Mouse (Mus musculus) fibroblast of lung, adult 2 months (primary cell): Measurements from ENCODE around the gene Zdhhc16.
"Not testable (repeated sequence)": the region's sequence is repeated elsewhere in the genome, so short reads cannot be mapped to it uniquely, and the experiment has no call there.

Experiments used
- DNase-seq: peaks from one replicate; pipeline ENCODE4 v3.0.0-alpha.2; 2011; ENCODE audit warnings: low read depth

The Zdhhc16 gene

DNA sequence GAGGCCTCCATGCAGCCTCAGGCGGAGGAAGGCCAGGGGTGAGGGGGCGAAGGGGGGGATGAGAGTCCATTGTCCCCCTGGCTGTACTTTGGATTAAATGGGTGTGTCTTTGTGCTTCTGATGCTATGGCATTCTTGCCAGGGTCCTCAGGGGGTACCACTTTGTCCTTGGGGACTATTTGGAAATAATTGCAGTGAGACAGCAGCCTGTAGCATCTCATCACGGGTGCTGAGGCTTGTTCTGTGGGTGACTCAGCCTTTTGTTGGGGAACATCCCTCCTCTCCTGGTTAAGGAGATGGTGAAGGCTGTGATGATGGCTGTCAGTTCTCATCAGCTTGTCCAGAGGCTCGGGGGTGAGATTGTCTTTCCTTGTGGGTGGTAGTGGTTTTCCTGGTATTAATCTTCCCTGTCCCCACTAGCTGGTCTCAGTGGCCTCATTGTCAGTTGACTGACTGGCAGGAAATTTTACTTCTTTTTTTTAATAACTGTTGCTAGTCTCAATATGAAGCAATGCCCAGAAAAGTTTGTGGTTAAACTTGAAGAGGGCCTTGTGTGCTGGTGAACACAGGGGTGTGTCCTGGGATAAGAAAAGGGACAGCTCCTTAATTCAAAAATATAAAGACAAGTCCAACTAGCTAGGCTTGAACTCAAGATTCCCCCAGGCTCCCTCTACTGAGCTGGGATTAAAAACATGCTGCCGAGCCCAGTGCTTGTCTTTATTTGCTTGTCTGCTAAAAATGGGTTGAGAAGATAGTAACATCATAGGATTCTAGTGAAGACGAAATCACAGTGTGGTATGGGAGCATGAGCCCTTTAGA lies 19.3 kb upstream of the Zdhhc16 start:
- DNase-seq = no peak

DNA sequence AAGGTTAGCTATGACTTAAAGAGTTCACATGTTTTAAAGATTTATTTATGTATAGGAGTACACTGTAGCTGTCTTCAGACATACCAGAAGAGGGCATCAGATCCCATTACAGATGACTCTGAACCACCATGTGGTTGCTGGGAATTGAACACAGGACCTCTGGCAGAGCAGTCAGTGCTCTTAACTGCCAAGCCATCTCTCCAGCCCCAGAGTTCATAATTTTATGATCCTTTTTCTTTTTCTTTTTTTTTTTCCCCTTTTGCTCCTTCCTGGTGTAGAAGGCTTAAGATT lies 18.7 kb upstream of the Zdhhc16 start:
- DNase-seq = not testable (repeated sequence)

DNA sequence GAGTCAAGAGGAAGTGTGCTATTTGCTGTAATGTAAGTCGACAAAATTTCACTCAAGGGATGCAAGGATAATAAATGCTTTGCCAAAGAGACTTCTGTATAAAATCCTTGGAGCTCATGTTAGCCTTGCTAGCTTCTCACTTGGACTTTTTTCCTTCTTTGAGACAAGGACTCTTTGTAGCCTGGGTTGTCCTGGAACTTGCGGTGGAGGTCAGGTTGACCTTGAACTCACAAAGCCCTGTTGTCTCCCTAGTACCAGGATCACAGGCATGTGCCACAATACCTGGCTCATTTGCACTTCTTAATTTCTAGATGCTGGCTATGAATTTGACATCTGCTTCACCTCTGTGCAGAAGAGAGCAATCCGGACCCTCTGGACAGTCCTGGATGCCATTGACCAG lies 18.0 kb upstream of the Zdhhc16 start:
- no peak for DNase-seq

GRCm38 (mm10) chr19:41916853-41917252 lies 16.4 kb upstream of the Zdhhc16 start:
- no peak for DNase-seq

DNA sequence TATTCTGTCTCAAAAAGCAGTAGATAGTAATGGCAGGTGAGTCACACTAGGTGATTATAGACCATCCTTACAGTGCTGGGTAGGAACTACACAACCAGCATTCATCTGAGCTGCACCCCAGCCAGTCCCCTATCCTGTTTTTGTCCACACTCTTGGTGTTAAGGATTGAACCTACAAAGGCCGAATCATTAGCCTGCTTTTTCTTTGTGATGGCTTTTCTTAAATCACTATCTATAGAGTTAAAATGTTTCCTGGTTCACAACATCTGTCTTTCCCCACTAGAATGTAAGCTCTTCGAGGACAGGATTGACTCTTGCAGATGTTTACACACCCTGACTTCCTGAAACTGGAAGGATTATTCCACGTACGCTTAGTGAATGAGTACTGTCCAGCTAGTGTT lies 13.8 kb upstream of the Zdhhc16 start:
- no peak for DNase-seq

DNA sequence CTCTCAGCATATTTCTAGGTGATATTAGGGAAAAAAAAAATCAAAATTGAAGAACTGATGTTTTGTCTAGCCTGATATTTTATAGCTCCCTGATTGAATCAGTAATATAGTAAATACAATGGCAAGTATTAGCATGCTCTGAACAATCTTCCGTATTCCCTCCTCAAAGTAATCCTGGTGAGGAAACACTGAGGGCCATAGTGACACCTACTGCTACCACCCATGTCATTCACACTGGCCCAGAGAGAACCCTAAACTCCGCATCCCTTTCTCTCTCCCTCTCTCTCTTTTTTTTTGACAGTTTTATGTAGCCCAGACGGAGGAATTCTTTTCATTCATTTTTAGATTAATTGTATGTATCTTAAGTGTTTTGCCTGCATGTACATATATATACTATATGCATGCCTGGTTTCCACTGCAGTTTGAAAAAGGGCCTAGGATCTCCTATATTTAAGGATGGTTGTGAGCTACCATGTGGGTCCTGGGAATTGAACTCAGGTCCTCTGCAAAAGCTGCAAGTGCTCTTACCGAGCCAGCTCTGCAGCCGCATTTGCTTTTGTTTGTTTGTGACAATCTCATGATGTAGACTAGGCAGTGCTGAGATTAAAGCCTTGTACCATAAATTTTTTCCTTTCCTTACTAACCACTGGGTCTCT lies 12.7 kb upstream of the Zdhhc16 start:
- DNase-seq = no peak

DNA sequence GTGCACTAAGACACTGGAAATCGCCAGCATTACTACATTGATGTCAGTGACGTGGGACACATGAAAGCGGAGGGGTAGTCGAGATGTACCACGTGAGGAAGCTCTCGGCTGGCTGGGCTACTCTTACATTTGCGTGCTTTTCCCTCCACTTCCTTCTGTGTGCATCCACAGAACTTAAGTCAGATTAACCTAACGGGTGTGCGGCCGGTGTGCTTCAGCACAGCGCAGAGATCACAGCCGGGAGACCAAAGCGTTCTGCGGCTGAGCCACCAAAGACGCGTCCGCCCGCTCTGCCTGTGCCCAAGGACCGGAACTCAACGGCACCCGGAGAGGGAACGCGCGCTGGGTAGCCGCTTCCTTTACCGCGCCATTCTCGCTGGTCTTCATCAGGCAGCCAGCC lies 594 bp upstream of the Zdhhc16 start:
- no peak for DNase-seq

- no peak for DNase-seq
Observed at GRCm38 (mm10) chr19:41934124-41934523, 844 bp downstream of the Zdhhc16 start.

DNA sequence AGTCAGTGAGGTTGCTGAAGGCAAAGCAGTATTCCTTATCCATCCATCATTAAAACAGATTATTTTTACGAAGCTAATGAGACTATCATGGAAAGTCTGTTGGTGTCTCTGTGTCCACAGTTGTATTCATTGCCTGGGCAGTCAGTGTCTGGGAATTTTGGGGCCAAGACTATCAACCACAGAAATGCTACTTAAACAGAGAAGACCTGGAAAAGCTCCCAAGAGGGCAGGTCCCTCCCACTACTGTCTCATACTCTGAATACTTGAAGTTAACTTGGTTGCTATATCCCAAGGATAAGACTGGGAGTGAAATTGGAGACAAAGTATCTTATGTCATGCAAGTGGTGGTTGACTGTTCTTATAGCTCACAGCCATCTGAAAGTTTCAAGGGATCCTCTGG lies 2.6 kb downstream of the Zdhhc16 start:
- DNase-seq = peak; percentile 27

- DNase-seq = no peak
Observed at GRCm38 (mm10) chr19:41938539-41938938, 5.3 kb downstream of the Zdhhc16 start.

DNA sequence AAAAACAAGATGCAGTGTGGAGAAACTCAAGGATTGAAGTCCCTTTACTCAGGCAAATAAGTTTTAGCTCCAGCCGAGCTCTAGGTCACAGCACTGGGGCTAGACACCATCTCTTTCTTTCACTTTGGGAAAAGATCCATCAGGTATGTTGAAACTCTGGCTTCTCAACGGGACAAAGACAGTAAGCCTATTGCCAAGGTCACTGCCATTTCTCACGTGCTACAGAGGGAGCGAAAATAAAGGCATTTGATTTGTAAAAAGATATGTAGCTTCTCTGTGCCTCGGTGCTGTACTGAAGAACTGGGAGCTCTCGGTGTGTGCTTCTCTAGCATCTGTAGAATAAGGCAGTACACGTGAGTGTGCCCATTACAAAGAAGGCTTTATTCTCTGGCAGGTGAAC lies 10.6 kb downstream of the Zdhhc16 start:
- DNase-seq = no peak

- no peak for DNase-seq
Observed at GRCm38 (mm10) chr19:41952287-41952686, 19.0 kb downstream of the Zdhhc16 start.

DNA sequence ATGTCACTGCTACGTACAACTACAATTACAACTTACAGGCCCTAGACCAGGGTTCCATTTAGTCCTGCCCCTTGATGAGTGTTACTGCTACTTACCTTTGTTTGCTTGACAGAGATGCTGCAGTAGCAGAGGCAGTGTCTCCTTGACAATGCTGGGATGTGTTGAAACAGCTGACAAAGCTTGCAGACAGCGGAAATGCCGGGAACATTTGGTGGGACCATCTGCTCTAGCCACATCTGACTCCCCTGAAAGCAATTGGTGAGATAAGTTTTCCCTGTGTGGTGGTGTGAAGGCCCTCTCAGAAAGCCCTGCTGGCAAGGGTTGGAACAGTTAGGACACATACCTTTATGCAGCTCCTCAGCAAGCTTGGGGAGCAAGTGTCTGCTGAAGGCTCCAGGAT lies 20.3 kb downstream of the Zdhhc16 start:
- no peak for DNase-seq

- no peak for DNase-seq
Observed at GRCm38 (mm10) chr19:41969618-41970017, 36.3 kb downstream of the Zdhhc16 start.

DNA sequence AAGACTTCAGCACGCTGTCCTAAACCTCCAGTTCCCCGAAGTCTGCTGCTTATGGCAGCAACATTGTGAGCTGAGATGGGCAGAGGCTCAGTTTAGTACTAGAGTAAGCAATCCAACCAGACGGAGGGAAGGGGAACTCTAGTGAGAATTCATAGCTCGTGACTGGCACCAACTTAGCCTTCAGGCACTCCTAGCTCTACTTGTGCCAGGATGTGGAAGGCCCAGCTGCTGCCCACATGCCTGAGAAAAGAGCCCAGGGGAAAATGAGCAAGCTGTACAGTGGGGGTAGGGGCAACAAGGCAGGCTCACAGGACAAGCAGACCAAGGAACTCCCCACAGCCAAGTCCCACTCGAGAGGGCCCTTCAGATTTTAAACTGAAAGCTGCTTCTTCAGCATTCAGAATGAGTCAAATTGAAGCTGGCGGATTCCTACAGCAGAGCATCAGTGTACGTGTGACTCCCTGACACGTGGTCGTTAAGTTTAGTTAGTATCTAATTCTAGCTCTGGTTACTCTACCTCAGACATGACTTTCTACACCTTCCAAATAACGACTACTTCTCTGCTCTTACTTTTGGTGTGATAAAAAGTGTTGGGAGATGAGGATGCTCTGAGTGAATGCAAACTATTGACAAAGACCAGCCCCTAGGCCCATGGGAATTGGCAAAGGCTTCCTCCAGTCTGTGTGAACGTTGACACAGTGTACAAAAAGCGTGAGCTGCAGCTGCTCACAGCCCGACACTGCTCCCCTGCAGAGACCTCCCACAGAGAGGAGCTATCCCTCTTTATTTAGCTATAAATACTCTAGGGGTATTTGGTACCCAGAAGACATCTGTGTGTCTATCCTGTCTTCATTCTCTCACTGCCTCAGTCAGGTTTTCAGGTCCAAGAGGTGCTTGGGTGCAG lies 40.9 kb downstream of the Zdhhc16 start:
- DNase-seq = no peak

DNA sequence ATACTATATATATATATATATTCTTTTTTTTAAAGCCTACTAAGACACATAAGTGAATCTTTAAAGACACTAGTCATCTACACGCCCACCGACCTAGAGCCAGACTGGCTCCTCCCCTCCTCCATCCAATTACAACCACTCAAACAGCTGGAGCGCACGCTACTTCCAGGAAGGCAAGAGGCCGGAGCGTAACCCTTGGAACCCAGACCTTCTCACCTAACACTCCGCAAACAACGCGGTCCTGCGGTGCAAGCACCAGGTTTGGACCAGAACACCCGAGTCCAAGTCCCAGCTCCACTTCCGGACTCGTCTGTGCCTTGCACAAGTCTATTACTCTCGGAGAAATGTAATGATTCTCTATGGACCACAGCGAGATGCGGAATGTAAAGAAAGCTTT lies 47.1 kb downstream of the Zdhhc16 start:
- no peak for DNase-seq

- peak; percentile 95 for DNase-seq
Observed at GRCm38 (mm10) chr19:41980819-41981594, 47.7 kb downstream of the Zdhhc16 start, which contains the start of gene Mms19. Gene Mms19, minus strand, starts transcription at chr19:41981157.

GRCm38 (mm10) chr19:41981595-41981927 lies 48.3 kb downstream of the Zdhhc16 start, which contains the start of gene Ubtd1:
Gene Ubtd1, plus strand, starts transcription at chr19:41981763.
- DNase-seq = no peak

GRCm38 (mm10) chr19:41981931-41982790 lies 48.9 kb downstream of the Zdhhc16 start:
- DNase-seq = no peak

DNA sequence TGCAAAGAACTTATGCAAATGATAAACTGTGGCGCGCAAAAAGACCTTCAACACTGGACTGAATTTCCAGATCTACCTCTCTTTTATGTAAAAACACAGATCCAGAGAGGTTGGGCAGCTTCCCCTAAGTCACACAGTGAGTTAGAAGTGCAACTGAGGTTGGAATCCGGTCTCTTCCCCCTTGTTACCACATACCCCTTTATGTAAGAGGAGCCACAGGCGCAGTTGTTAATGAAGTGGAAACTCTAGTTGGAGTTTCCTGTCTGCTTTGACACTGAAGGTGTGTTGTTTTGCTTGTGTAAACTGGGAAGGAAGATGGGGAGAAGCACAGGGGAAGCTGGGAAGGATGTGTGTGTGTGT lies 49.5 kb downstream of the Zdhhc16 start:
- DNase-seq = no peak

DNA sequence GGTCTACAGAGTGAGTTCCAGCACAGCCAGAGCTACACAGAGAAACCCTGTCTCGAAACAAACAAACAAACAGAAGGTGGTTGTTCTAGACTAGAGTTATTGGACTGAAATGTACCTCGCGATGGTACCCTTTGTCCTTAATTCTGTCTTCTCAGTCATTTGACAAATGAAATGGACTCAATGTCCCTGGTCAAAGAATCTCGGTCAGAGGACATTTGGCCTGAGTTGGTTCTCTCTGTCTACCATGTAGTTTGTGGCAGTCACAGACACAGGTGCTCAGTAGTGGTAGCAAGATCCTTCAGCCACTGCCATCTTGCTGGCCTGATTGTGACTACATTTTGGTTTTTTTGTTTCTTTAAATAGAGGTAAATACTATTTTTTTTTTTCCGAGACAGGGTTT lies 52.7 kb downstream of the Zdhhc16 start:
- DNase-seq = no peak
